Mouse (Mus musculus) olfactory bulb, adult 2 months (tissue): ENCODE data around the gene Arhgap8.

Experiments
- CTCF ChIP-seq: fragments of 200-500 bp; IDR thresholded peaks from 2 replicates; pipeline ENCODE4 v1.5.1; 2012; ENCODE audit warnings: low read depth, mild to moderate bottlenecking, low read length, moderate library complexity; ENCODE audit not compliant: insufficient read depth
- POLR2A ChIP-seq: fragments of 200-500 bp; IDR thresholded peaks from 2 replicates; pipeline ENCODE4 v1.6.1; 2012; ENCODE audit warnings: mild to moderate bottlenecking, low read depth, low read length, moderate library complexity; ENCODE audit not compliant: insufficient read depth

- no peak for TF ChIP-seq POLR2A
- TF ChIP-seq CTCF = no peak
These were observed 28.3 kb upstream of the Arhgap8 start for GRCm38 (mm10) chr15:84691513-84691912.
